Mouse (Mus musculus) erythroblast, embryonic 14.5 days (primary cell): ENCODE results near the gene Fgf10.

Experiments used
- GATA1 ChIP-seq: IDR thresholded peaks from 2 replicates; pipeline ENCODE4 v1.6.1; 2012; ENCODE audit warnings: low read length, inconsistent platforms, mixed read lengths
- TAL1 ChIP-seq: IDR thresholded peaks from 3 replicates; pipeline ENCODE4 v1.6.1; 2012; ENCODE audit warnings: low read length, inconsistent platforms, mixed read lengths

DNA sequence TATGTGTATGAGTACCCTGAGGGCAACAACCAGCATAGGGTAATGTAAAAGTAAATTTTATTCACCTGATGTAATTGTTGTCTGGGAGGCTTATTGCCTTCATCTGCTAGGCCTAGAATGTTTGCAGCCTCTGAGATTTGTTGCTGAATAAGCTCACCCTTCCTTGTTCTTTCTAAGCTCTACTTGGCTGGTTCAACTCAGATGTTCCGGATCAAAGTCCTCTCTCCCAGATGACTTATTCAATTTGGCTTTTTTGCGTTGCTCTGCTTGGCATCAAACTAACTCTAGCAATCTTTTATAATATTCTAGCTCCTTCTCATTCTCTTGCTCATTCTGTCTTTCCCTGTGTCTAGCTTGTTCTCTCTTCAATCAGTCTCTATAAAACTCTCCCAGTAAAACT is 109.6 kb downstream of the Fgf10 start:
- TF ChIP-seq TAL1 (no peak), GATA1 (no peak)
